Mouse (Mus musculus) right cerebral cortex, postnatal 4 days (tissue): ENCODE measurements around the gene Erc2.

Experiments
- DNase-seq: peaks from one replicate; pipeline ENCODE4 v3.0.0-alpha.2; 2022

The Erc2 gene

DNA sequence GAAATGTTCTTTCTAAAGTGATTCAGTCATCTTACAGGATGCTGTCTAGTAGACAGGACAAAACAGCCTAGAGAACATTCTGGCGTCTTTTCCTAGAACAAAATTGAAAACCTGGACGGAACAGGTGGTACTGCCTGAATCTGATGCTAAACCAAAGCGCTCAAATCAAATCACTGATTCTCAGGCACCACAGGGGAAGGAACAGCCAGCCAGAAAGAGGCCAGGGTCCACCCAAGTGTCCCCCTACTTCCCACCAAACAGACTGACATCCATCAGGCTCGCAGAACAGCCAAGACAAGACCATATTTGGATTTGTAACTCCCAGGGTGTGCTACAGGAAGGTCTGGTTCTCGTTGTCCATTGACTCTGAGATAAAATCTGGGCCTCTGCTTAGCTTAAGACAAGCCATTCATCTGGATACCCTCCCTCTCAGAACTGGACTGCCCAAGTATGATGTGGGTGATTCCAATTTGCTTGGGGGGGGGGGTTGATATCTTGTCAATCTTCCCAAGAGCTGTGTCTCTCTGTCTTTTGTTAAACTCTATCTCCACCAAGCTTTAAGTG lies 783.1 kb downstream of the Erc2 start:
- DNase-seq, result no peak

DNA sequence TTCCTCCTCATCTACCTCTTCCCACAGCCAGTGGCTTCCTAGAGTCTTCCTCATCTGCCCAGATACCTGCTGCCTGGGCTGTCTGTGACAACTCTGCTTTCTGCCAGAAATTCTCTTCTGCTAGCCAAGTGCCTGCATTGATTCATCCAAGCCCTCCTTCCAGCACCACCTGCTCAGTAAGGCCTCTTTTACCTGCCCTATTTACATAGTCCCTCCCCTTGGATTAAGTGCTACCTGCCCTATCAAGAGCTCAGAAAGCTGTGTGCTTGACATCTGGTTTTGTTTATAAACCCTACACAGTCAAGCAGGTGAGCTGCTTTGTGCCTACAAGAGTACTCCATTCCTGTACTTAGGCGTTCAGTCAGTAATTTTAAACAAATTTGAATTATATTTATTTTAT lies 787.2 kb downstream of the Erc2 start:
- no peak for DNase-seq

DNA sequence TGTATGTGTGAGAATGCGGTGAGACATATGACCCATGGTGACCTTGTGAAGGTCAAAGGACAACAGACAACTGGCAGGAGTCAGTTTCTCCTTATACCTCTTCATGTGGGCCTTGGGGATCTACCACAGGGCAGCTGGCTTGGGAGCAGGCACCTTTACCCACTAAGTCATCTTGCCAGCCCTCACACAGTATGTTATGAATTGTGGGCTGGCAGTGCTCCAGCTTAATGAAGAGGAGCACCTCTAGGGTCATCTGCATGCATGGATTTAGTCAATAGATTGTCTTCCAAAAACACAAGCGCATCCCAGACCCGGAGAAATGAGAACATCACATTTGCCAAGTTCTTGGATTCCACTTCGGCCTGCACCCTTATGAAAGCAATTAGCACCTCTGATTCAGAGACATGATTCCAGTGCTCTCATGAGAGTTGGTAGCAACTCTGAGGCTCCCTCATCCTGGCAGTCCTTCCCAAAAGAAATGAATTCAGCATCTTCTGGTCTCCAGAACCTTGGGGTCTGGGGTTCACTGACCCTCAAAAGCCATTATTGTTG lies 787.6 kb downstream of the Erc2 start:
- DNase-seq, result no peak

DNA sequence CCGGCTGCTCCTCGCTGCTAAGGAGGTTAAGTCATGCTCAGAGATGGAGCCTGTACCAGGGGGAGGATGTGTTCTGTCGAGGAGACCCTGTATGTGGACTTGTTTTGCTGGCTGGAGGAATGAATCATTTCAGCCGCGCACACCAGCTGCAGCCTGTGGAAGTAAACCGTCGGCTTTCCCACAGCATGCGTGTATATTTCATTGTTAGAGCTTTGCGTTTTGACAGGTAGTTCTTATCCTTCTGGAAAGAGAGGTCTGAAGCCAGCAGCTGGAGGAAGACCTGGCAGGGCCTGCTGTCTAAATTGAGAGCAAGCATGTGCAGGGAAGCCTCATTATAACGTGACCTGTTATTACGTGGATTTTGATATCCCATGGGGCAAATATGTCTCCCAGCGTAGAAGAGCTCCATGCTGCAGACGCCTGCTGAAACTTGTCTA lies 788.6 kb downstream of the Erc2 start:
- no peak for DNase-seq

DNA sequence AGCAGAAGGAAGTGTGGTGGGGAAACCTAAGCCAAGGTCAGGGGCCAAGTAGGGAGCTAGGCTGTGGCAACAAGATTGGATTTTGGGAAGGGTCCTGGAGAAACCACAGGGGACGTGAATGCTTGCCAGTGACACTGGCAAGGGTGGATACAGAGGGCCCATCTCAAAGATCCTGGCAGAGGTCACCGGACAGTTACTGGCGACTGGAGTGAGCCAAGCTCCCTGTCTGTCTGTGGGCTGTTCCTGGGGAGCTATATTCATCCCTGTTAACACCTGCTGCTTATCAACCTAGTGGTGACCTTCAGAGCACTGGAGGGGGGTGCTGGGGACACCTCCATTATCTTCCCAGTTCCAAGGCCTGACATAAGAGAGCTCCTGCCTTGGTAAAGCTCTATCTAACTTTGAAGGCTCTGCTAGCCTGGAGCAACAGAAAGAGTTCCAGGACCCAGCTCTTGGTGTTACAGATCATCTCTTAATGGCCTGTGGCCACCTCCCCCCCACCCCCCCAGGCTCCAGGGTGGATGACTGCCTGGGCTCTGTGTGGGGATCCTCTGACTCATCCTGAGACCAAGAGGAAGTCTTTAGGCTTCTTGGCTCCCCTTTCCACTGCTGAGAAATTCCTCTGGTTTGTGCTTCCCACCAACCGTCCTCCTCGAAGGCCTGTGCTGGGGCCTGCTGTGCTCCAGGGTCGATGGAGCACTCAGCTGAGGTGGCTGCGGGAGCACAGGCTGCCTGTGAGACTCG lies 790.2 kb downstream of the Erc2 start:
- no peak for DNase-seq

DNA sequence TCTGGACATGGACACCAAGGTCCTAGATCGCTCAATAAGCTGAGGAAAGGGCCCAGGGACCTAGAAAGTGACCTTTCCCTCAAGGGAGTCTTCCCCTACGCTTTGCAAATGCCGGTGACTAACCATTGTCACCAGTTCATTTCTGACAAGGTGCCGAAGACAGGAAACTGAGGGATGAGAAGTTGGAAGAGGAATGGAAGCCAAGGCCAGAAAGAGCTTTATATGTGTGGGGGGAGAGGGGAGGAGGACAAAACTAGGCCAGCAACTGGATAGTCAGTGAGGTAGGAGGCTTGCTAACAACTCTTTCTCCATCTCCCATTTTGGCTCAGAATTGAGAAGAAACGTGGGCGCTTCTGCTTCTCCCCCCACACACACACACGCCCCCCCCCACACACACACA lies 791.3 kb downstream of the Erc2 start:
- no peak for DNase-seq

DNA sequence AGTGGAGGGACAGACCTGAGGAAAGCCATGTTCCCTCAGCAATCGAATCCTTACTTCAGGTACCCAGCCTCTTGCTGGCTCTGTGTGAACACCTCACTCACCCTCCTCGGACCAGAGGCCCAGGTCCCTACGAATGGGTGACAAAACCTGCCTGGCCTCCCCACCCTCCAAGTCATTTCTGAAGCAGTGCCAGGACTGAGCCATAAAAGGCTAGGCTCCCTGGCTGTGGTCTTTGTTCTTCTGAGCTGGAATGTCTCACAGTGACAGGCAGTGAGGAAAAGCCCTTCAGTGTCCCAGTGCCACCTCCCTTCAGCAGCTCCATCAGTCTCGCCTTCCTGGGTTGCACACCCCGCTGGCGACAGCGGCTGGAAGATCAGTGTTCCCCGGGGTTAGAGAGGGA lies 794.8 kb downstream of the Erc2 start:
- no peak for DNase-seq

DNA sequence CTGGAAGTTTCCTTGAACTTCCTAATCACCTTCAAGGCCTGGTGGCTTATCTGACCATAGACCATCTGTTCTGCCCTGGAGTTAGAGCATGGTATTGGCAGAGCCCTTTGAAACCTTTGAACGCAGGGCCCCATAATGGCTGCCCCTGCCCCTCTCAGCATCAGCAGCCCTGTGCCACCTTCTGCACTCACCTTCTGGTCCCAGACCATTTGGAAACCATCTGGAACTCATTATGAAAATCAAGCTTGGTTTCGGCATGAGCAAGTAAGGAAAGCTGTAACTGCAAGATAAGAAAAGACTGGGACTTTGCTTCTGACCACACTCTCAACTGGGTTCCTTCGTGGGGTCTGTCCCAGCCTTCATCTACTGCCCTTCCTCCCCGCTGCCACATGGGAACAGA lies 796.3 kb downstream of the Erc2 start:
- no peak for DNase-seq

DNA sequence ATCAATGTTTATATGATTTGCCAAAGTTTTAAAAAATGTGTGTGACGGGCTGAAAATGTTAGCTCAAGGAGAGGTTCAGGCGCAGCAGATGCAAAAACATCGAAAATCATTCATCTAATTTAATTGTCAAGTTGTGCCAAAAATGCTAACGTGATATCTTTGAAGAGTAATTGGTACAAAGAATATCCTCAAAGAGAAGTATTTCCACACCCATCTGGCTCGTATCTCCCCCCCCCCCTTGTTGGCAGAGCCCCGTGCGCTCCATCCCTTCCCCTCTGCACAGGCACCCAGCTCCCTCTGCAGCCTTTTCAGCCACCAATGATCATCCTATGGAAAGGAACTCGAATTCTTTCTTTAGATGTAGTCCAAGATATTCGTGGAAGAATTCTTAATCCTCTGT lies 797.0 kb downstream of the Erc2 start:
- DNase-seq, result no peak

DNA sequence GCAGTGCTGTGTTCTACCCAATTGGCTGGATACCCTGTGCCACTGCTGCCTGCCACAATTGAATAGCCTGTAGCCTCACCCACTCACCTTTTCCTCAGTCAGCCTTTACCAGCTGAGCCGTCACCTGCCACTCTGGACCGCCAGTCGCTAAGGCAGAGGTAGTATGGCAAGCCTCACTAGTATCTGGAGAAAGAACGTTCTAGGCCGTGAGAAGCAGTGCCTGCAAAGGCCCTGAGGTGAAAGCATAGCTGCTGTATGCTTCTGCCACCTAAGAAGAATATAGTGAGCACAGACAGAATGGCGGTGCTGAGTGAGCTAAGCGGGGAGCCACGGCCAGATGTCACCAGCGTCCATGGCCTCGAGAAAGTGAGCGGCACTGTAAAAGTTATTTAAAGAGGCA lies 798.4 kb downstream of the Erc2 start:
- no peak for DNase-seq

DNA sequence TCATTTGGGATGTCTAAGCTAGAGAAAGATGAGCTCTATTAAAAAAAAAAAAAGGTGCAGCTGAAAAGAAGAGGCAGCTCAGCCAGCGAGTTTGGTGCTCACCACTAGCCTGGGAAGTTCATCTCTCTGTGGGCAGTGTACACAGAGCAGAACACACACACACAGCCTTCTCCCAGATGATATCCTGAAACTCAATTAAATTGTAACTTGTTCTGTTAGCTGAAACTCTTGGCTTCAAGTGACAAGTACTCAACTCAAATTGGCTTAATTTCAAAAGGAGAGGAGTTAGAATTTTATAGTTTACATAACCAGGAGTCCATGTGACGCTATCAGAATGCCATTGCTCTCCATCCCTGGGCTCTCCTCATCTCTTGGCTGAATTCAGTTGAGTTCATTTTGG lies 804.4 kb downstream of the Erc2 start:
- DNase-seq, result no peak

DNA sequence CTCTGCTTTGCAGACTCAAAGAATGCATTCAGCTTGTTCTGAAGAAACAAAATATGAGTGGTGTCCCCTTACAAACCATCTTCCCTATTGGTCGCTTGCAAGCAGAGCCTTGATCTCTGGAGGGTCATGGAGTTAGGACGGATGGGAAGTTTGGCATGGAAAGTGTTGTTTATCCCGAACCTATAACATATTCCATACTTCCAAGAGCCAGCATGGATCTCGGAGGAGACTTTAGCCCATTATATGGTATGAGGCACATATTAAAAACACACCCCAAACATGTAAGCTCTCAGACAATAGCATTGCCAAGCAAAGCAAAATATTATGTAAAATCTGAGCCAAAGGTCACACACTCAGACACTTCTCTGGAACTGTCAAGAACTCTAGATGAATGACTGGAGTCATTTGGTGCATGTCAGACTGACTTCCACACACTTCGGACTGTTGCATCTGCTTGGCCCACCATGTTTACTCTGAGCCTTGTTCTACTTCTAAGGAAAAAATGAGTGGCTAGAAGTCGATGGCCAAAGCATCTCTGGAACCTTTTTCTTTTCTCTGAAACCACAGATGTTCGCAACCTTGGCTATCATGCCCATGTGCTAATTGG lies 809.6 kb downstream of the Erc2 start:
- no peak for DNase-seq

DNA sequence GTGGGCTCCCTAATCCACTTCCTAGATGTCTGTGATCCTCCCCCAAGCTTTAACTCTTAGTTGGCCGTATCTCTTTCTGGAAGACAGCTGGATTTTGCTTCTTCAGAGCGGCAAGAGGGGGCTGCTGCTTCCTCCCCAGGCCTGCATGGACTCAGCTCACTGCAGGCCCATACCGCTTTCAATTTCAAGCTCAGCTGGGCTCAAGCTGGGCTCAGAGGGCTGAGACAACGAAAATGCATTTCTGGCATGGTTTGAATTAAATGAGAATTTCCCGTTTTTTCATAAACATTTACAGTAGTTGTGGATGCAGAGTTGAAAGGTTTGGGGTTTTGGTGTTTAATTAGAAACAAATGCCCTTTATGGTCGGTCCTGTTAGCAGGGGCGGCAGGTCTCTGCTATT lies 812.8 kb downstream of the Erc2 start:
- no peak for DNase-seq

DNA sequence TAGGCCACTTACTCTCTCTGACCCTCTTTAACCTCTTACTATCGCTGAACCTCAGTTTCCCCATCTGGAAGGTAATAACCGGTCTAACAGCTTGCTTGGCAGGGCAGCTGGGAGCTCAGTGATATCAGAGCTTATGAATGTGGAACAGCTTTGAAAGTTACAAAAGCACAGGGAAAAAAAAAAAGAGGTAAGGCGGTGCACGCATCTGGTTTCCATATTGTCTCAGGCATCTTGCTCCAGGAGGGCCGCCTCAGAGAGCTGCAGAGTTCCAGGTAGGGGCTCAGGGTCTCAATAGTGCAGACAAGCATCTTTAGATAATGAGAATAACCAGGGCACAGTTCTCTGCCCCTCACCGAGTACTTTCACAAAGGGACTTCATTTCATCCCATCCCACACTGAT lies 816.9 kb downstream of the Erc2 start:
- no peak for DNase-seq

DNA sequence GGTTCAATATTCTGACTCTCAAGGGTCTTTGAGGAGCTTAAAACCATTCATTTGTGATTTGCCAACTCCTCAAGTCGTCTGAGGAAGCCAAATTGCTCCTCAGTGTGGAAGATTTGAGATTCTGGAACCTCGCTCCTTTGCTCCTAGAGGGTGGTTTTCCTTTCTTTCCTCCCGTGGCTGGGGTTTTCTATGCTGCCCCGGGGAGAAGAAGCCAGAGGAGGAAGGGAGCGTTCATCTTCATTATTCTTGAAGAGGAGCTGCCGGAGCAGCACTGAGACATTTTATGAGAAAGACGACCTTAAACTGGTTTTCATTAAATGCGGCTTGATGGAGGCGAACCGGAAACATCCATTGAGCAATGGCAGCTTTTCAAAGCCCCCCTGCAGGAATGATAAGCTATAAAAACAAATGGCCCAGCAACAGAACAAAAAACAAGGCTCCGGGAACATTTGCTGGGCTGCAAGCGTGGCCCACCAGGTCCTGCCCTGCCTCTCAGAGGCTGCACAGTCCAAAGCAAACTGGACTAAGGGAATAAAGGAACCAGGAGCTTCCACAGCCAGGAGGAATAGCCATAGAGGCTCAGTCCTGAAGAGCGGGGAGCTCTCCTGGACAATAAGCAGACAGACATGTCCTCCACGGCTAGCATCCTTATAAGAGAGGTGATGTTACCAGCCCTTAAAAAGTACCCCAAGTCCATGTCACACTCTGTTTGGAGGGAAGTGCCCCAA lies 819.2 kb downstream of the Erc2 start:
- DNase-seq, result no peak

DNA sequence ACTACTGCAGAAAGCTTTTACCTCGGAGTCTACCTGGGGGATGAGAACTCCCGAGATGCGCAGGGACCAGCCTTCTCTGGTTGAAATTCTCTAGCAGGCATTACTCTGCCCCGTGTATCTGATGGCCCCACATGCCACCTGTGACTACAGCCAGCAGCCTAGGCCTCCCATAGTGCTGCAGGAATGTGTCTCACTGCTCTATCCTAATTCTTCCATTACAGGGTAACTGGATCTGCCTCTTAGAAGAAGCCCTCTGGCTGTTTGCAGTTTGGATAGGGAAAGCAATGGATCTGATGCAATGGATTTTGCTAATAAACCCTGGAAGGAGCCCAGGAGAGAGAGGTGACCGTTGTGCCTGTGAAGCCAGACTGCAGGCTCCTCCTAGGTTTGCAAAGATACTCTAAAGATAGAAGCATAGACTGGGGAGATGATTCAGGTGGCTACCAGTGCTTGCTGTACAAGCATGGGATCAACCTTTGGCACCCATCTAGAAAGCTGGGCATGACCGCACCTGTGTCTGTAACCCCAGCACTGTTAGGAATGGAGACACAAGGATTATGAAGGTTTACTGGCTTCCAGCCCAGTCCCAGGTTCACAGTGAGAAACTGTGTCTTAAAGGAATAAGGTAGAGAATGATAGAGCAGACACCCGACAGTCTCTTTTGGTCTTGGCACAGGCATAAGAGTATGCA lies 821.2 kb downstream of the Erc2 start:
- DNase-seq, result no peak

DNA sequence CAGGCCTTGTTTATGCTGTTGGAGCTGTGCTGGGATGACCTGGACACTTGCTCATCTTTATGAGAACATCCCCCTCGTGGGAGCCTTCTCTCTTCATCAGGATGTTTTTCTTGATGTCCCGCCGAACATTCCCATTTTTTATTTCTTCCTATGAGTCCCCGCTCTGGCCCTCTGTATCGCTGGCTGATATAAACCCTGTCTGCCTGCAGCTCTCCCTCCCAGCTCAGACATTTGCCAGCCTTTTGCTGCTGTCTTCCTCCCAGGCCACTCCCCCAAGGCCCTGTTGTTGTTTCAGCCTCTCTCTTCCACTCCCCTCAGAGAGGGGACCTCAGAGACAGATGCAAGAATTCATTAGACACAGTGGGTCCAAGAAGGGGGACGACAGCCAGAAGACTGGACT lies 823.5 kb downstream of the Erc2 start:
- DNase-seq, result no peak

DNA sequence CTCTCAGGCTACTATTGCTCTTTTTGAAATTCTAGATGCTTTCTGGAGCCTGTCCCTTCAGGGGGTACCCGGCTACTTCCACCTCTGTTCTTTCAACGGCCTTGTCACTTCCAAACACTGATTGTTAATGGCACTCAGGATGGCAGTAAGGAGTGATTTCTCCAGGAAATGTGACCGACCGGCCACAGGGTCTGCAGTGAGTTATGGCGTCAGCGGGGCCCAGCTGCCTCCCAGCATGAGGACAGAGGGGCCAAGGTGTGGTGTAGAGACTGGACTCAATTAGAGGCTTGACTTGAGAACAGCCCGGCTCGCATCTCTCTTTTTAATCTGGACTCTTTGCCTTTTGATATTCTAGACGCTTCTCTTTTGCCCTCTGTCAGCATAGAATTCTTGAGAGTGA lies 829.5 kb downstream of the Erc2 start:
- no peak for DNase-seq

DNA sequence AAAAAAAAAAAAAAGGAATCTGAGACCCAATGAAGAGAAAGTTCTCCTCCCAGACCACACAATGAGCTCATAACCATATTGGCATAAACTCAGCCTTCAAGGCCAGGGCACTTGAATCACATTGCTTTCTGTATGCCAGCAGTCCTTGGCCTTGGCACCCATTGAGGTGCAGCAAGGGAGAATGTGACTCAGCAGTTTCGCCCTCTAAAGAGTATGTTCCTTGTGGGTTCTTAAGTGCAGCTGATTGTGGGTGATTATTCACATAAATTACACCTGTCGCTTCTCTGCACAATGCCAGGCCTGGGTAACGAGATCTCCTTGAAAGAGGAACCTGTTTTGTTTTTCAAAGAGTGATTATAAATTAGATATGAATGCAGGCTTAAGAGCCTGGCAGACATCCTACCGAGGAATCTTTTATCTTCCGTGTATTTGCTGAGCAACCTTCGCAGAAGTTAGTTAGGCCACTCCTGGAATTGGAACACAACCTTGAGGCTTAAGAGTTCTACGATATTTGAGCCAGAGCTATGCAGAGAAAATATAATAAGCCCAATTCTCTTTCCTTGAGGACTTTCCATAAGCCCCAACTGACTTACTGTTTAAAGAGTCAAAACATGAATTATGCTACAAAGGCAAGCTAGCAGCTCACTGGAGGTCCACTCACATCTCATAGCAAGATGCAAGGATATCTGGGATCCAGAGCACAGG lies 834.3 kb downstream of the Erc2 start:
- DNase-seq, result no peak

DNA sequence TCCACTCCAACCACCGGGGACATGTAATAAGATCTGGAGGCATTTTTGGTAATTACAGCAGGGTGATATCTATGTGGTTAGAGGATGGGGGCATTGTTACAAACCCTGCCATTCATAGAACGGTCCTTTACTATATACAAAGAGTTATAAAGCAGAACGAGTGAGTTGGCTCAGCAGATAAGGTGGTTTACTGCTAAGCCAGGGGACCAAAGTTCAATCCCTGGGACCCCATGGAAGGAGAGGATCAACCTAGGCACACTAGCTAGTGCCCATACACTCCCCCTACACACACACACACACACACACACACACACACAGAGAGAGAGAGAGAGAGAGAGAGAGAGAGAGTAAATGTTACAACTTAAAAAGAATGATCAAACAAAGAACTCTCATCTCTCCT lies 835.2 kb downstream of the Erc2 start:
- DNase-seq, result no peak

DNA sequence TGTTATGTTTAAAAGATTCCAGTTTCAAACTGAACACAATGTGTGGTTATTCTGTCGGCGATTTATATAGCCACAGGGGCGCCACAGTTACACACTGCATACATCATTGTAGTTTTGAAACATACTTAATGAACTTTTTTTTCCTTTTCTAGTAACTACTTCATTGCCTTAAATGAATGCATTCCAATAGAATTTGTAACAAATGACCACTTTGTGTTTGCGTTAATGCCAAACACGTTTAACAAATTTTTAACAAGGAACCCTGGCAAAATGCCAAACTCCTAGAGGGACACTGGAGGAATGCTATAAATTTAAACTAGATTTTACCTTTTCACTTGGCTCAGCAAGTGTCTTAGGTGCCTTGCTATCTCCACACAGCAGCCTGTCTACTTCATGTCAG lies 845.7 kb downstream of the Erc2 start:
- DNase-seq, result no peak

DNA sequence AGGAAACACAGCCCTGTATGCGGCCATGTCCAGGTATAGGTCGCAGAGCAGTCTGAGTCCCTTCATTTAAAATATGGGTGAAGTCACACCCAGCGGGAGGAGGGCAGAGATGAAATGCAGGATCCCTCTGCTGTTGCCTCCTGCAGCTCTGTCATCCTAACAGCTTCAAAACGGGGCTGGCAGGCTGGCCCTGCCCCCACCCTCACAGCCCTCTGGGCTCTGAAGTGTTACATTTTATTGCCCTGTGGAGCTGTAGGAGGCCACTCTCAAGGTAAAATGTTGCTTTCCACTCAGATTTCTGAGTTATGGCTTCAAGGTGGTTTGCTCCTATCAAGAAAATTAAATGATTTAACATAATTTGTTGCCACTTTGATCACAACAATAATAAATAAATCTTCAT lies 847.5 kb downstream of the Erc2 start:
- DNase-seq, result no peak
